Mouse (Mus musculus) cerebellum, postnatal 10 days (tissue): ENCODE data around the gene Hykk.

Source experiments
- DNase-seq, 2 experiments: peaks; one replicate each; pipeline ENCODE4 v3.0.0; 2021; ENCODE audit warnings: mixed read lengths in 2 of 2

Gene Hykk

GRCm38 (mm10) chr9:54981291-54982191 lies 64.5 kb downstream of the Hykk start:
- DNase-seq, result peak; percentile 67 to 75

- DNase-seq, result no peak
These were observed 65.3 kb downstream of the Hykk start for GRCm38 (mm10) chr9:54982401-54982800.

GRCm38 (mm10) chr9:54990362-54990761 lies 73.3 kb downstream of the Hykk start:
- no peak for DNase-seq

- no peak for DNase-seq
These were observed 77.3 kb downstream of the Hykk start for GRCm38 (mm10) chr9:54994381-54994780.

GRCm38 (mm10) chr9:54995645-54996044 lies 78.6 kb downstream of the Hykk start:
- DNase-seq, result no peak
